Mouse (Mus musculus) yolk sac, embryonic 10.5 days (tissue): Measurements from ENCODE around the gene Hoxd9.

Experiments
- DNase-seq: peaks from one replicate; pipeline ENCODE4 v3.0.0-alpha.2; 2017; ENCODE audit warnings: low spot score

The Hoxd9 gene

GRCm38 (mm10) chr2:74698201-74699052 is 900 bp downstream of the Hoxd9 start:
- DNase-seq, result no peak

GRCm38 (mm10) chr2:74699053-74699430 is 1.5 kb downstream of the Hoxd9 start:
- no peak for DNase-seq

DNA sequence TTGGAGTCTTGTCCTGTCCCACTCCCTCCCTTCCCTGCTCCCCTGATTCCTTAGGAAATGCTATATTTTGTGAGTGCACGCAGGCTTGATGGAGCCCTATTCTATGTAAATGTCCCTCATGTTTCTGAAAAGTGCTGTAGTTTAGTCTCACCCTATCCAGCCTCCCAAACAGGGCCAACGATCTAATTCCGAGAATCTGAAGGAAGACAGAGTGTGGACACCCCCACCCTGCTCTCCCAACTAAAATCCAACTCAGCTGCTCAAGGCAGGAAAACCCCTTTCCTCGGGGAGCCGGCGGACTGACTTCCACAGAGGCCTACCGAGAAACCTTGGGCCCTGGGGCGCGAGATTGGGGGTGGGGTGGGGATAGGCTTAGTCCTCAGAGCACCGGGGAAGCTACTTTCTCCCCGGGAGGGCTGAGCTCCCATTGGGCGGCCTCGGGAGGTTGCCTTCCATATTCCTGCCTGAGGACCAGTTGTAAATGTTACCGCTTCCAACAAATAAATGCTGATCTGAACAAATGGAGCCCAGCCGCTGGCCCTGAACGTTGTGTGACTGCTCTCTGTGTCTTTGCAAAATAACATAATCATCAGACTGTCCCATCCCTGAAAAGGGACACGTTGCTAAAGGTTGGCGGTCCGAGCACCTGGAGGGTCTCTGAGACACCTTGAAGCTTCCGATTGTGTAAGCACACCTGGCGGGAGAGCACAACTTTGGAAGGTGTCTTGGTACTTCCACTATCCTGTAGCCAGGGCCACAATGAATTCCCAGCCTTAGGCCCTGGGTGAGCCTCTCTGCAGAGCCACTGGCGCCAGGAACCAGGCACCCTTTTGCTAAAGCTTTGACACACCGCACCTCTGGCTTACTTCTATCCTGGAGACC is 2.4 kb downstream of the Hoxd9 start:
- no peak for DNase-seq

- DNase-seq, result no peak
These were observed 3.1 kb downstream of the Hoxd9 start for GRCm38 (mm10) chr2:74700546-74701112.

DNA sequence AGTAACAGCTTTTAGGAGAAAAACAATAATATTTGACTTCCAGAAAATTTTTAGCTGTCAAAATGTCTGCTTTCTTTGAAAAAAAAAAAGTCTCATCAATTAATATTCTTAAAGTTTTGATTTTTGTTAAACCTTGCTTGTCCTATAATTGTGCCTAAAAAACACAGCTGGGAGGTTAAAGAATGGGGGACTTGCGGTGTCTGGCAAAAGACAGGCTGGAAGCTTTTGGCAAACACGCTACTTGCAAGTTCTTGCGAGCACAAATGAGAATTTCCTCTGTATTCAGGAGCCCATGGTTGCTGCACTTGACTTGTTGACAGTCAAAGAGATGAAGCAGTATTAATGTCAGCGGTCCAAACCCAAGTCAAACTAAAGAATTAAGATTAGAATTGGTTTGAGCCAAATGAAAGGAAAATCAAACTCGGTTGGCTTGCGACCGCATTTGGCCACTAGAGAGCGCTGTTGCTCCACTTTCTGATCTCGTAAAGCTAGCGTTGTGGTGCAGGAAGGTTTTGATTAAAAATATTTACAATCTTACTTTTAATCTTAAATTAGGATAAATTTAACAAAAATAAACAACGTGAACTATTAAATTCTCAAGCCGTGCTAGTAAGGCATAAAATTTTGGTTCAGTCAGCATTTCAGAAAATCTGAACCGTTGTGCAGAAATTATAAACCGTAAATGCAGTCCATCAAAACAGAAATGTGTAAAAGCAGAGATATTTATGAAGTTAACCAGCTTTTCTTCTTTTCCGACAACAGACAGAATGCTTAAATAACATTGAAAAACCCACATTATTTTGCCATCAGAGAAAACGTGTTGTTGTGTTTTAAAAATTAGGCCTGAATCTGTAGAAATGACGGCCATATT is 4.7 kb downstream of the Hoxd9 start:
- DNase-seq, result no peak

GRCm38 (mm10) chr2:74702820-74703219 is 5.3 kb downstream of the Hoxd9 start:
- DNase-seq, result no peak

DNA sequence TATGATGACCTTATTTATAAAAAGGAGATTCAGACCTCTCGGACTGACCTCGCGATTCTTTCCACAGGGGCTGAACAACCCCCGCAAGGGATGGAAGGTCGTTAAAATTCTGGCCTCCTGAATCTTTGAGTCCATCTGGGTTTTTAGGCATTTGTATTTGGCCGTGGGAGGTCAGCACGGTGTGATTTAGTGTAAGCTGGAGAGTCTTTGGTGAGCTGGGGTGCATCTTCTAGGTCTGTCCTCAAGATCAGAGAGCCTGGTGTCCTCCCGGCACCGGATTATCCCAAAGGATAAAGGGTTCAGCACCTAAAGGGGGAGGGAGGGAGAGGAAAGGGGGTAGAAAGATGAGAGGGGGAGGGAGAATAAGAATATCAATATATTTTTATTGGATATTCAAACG is 5.8 kb downstream of the Hoxd9 start:
- DNase-seq, result no peak

DNA sequence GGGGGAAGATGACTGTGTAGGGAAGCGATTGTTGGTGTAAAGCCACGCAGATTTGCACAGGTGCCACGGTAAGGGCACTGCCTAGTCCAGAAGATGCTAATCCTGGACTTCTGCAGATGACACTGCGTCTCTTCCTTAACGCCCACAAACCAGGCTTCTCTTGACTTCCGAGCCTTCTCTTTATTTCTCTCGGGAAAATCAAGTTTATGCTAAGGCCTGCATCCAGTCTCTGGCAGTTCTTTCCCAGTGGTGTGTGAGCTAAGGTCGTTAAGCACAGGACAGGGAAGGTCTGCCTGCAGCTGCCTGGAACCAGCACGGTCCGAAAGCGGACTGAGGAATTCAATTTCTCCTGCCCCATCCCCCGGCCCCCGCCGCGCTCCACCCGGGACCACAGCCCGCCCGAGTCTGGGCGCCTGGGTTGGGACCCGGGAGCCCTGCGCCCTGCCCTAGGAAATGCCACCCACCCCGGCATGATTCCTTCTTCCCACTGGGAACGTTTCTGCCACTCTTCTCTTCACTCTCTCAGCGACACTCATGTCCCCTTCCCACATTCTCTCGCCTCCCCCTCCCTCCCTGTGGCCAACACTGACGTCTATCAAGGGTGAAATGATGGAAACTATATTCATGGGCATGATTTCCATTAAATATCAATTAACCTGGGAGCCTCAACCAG is 6.3 kb downstream of the Hoxd9 start:
- DNase-seq, result no peak

DNA sequence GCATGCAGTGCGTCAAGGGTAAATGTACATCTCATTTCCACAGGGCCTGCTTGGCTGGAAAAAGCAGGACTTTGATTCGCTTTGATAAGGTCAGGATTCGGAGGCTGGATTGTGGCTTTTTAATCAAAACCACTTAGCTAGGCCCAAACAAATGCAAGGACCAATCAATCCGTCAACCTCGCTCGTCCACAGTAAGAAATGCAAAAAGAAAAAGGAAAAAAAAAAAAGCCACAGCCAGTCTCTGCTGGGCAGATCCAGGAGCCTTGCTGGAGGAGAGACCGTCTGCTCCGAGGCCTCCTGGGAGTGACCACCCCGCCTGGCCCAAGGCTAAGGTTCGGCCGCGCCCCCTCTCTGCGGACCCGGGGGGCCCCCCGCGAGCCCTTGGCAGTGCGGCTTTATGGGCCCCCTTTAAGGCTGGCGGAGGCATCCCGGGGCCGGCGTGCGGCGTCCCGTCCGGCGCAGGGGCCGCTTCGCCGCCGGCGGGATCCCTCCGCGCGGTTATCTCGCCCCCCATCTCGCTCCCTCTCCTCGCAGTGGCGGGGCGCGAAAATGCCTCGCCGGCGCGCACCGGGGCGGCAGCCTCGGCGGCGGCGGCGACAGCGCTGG is 7.0 kb downstream of the Hoxd9 start, which contains the start of gene Hoxd8:
TSS of gene Hoxd8 (plus strand) at position 223 of the 606 bp plus-strand sequence.
- peak; percentile 78 for DNase-seq

GRCm38 (mm10) chr2:74704999-74705466 is 7.5 kb downstream of the Hoxd9 start:
- no peak for DNase-seq

DNA sequence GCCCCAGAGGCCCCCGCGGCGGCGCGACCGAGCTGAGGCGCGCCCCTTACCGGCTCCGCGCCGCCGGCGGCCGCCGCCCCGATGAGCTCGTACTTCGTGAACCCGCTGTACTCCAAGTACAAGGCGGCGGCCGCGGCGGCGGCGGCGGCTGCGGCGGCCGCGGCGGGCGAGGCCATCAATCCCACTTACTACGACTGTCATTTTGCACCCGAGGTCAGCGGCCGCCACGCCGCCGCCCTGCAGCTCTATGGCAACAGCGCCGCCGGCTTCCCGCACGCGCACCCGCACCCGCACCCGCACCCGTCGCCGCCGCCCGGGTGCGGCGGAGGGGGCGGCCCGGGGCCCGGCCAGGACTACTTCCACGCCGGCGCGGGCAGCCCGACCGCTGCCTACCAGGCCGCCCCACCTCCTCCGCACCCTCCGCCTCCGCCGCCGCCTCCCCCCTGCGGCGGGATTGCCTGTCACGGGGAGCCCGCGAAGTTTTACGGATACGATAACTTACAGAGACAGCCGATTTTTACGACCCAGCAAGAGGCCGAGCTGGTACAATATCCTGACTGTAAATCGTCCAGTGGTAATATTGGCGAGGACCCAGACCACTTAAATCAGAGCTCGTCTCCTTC is 8.1 kb downstream of the Hoxd9 start:
- peak; percentile 51 for DNase-seq

DNA sequence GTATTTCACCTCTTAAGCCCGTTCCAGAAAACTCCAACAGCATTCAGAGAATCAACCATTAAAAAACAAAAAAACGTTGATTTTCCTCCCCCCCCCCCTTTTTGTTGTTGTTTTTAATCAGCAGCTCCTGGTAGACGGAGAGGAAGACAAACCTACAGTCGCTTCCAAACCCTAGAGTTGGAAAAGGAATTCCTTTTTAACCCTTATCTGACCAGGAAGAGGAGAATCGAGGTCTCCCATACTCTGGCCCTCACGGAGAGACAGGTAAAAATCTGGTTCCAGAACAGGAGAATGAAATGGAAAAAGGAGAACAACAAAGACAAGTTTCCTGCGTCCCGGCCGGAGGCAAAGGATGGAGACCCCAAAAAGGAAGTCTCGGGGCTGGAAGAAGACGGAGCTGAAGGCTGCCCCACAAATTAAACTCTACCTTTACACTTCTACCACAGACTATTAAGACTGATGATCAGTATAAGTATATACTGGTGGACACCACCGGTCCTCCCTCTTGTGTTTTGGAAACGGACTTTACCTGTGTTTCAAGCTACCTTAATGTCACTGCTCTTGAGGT is 8.9 kb downstream of the Hoxd9 start:
- DNase-seq, result no peak

GRCm38 (mm10) chr2:74707599-74707998 is 10.1 kb downstream of the Hoxd9 start:
- DNase-seq, result no peak

DNA sequence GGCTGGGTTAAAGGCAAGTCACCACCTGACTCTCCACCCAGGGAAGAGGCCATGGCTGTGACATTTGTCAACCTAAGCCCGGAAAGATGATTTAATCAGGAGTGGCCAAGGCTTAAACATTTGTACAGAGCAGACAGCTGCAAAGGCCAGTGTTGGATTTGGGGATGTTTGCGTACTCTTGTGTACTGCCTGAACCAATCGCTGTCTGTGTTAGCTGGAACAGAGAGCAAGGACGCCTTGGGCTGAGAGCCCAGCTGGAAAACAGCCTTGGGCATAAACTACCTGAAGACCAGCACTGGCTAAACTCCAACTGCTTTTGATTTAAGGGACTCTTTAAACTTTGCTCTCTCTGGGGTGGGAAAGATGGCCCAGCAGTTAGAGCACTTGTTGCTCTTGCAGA is 11.1 kb downstream of the Hoxd9 start:
- DNase-seq, result no peak

- no peak for DNase-seq
These were observed 12.2 kb downstream of the Hoxd9 start for GRCm38 (mm10) chr2:74709465-74710419.

DNA sequence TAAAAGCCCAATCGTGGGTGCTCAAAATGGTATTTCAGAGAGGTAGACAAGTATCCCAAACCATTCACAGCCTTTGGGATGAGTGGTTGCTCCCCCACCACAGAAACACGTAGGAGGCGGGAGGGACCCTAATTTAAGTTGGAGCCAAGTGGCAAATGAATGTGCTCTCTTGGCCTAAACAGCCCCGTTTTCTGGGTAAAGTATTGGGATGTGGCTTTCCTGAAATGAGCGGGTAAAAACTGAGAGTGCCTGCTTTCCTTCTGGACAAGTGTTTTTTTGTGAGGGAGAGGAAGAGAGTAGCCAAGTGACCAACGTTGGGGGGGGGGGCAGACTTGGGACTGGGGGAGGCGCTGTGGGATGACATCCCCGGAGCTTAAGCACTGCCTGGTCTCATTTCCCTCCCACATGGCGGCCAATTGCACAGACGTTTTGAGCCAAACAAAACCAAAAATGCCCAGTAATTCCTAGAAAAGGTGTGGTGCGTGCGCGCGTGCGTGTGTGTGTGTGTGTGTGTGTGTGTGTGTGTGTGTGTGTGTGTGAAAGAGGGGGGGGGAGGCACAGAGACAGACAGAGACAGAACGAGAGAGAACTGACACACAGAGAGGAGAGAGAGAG is 13.5 kb downstream of the Hoxd9 start:
- DNase-seq, result no peak

- DNase-seq, result no peak
These were observed 14.4 kb downstream of the Hoxd9 start, which contains the start of the genes Hoxd3 and Hoxd4 for GRCm38 (mm10) chr2:74711721-74712621. Gene Hoxd3, plus strand, starts transcription at chr2:74711927. Gene Hoxd4, plus strand, starts transcription at chr2:74711929.
